Mouse (Mus musculus): Measurements from ENCODE around the gene Nat8. TPM values are rescaled to one million over a fixed set of nuclear protein-coding genes. Genes with fewer than 3 reads are reported as not detected.
"Not testable (repeated sequence)": the region's sequence is repeated elsewhere in the genome, so short reads cannot be mapped to it uniquely, and the experiment has no call there.

Gene Nat8
- polyA plus RNA-seq (2015; fragmentation: Nextera tagmentation; extraction: Ambion mirVana) = 2.6 and 4.3 TPM in 2 replicates

DNA sequence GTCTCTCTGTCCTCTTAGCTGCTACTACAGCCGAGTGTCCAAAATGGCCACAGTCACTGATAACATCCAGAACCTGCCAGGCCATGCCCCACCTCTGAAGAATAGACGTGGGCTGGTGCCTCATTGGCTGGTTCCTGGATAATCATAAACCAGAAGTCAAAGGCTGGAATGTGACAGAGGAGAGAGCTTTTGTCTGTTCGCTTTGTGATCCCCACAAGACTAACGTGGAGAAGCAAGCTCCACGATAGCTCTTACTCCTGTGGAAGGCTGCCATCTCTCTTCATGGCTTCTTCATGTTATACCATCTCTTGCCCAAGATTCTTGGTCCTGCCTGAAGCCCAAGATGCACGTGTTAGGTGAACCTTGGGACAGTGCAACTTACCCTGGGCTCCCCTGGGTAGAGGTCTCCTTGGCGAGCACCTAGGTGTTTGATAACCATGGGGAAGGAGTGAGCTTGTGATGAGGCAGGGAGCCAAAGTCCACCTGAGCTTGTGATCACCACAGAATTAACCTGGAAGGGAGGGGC is at the start of gene Nat8:
Gene Nat8 (minus strand): TSS at position 287 of the 526 bp plus-strand sequence.
- WGBS = 73% methylated on average over 7 of the region's 7 CpGs
- Histone ChIP-seq H3K4me3 (ENCODE audit: low read length) (no peak within 1 kb of the TSS), H3K9ac (replicated peaks; ENCODE audit: low read length) (no peak within 1 kb of the TSS), H3K4me2 (replicated peaks; ENCODE audit: low read depth, low read length) (no peak within 1 kb of the TSS), H3K27me3 (ENCODE audit: insufficient read depth, low read length) (no peaks in the 10 kb centered on the region), H3K9me3 (ENCODE audit: low read length) (no peaks in the 10 kb centered on the region), H3K36me3 (ENCODE audit: insufficient read depth, low read length) (no peaks in the 10 kb centered on the region), H3K4me1 (ENCODE audit: insufficient read depth, low read length) (no peaks in the 10 kb centered on the region), H3K27ac (ENCODE audit: low read length) (no peak within 1 kb of the TSS)
- ATAC-seq (ENCODE audit: low FRiP score, low TSS enrichment) = no peak

DNA sequence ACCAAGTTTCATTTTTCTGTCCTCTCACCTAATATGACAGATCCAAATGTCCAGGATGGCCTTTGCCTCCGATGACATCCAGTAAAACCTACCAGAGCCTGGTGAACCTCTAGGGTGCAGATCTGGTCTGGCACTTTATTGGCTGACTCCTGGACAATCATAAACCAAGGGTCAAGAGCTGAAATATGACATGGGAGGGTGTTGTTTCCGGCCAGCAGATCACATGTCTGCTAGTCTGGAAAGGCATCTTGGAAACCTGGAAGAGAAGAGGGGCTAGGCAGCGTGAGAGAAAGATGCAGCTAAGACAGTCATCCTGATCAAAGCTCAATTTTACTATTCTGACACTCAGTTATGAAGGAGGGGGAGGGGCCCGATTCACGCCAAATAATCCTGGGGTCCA is 37.1 kb upstream of the Nat8 start, which contains the start of gene Nat8f2:
Gene Nat8f2 (minus strand): TSS at position 153 of the 400 bp plus-strand sequence.
- not testable (repeated sequence) for H3K27me3 ChIP-seq (ENCODE audit: insufficient read depth, low read length); H3K4me1 ChIP-seq (ENCODE audit: insufficient read depth, low read length); H3K9me3 ChIP-seq (ENCODE audit: low read length); H3K27ac ChIP-seq (ENCODE audit: low read length); H3K9ac ChIP-seq (replicated peaks; ENCODE audit: low read length); H3K4me3 ChIP-seq (ENCODE audit: low read length); H3K36me3 ChIP-seq (ENCODE audit: insufficient read depth, low read length)
- 45% methylated on average over 5 of the region's 5 CpGs for WGBS
- H3K4me2 ChIP-seq (replicated peaks; ENCODE audit: low read depth, low read length) = peak within 1 kb of the TSS; percentile 23; the same call in 1 of the 2 replicates
- peak; percentile 23; the same call in 1 of the 2 replicates for ATAC-seq (ENCODE audit: low FRiP score, low TSS enrichment)

DNA sequence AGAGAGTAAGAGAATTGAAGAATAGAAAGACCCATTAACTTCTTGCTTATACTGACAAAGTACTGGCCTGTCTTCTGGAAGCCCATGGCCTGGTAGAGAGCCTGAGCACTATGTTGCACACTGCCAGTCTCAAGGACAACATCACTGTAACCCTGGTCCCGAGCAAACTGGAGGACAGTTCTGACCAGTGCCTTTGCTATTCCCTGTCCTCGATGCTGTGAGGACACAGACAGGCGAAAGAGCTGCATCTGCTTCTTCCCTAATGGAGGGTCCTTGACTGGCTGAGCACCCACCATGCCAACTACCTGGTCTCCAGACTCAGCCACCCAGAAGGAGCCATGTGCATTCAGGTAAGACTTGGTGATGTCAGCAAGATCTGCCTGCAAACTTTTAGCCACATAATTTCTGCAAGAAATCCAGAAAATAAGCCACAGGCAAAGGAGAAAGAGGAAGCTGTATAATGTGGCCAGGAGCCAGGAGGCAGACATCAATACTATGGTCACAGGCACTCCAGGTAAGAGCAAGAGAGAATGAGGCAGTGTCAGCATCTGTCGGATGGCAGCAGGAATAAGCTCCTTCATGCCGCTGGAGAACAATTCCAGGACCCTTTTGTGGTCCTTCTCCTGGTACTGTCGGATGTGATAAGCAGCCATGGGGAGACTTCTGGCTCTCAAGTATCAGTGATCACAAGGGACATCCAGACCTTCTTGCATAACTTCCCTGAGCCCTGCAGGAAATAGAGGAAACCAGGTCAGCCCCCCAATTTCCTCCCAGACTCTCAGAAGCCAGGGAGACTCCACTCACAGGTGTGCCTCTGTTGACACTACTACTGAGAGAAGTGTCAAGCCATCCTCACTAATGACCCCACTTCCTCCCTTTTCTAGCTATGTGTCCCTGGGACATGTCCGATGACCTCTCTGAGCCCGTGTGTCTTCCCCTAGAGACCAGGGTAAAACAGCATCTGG is 36.1 kb upstream of the Nat8 start:
- H3K9ac ChIP-seq (replicated peaks; ENCODE audit: low read length) = no peak overlapping the region
- peak; percentile 46; the same call in 1 of the 2 replicates for ATAC-seq (ENCODE audit: low FRiP score, low TSS enrichment)
- no peaks in the 10 kb centered on the region for H3K27me3 ChIP-seq (ENCODE audit: insufficient read depth, low read length)
- no peaks in the 10 kb centered on the region for H3K36me3 ChIP-seq (ENCODE audit: insufficient read depth, low read length)
- H3K9me3 ChIP-seq (ENCODE audit: low read length) = no peaks in the 10 kb centered on the region
- H3K27ac ChIP-seq (ENCODE audit: low read length) = no peak overlapping the region
- WGBS = 68% methylated on average over 8 of the region's 8 CpGs
- no peak overlapping the region for H3K4me3 ChIP-seq (ENCODE audit: low read length)
- peaks cover 8% of the 10 kb centered on the region; the same call in 1 of the 2 replicates for H3K4me1 ChIP-seq (ENCODE audit: insufficient read depth, low read length)
- peak overlapping the region; percentile 23; the same call in 1 of the 2 replicates for H3K4me2 ChIP-seq (replicated peaks; ENCODE audit: low read depth, low read length)

GRCm38 (mm10) chr6:85866995-85867394 is 35.1 kb upstream of the Nat8 start:
- H3K27ac ChIP-seq (ENCODE audit: low read length); H3K4me3 ChIP-seq (ENCODE audit: low read length); H3K4me1 ChIP-seq (ENCODE audit: insufficient read depth, low read length); H3K4me2 ChIP-seq (replicated peaks; ENCODE audit: low read depth, low read length); H3K27me3 ChIP-seq (ENCODE audit: insufficient read depth, low read length); ATAC-seq (ENCODE audit: low FRiP score, low TSS enrichment); H3K9me3 ChIP-seq (ENCODE audit: low read length); H3K9ac ChIP-seq (replicated peaks; ENCODE audit: low read length); H3K36me3 ChIP-seq (ENCODE audit: insufficient read depth, low read length): not testable (repeated sequence)
- 80% methylated on average over 1 of the region's 1 CpGs for WGBS

GRCm38 (mm10) chr6:85866166-85866565 is 34.3 kb upstream of the Nat8 start:
- not testable (repeated sequence) for H3K9ac ChIP-seq (replicated peaks; ENCODE audit: low read length); H3K4me3 ChIP-seq (ENCODE audit: low read length); ATAC-seq (ENCODE audit: low FRiP score, low TSS enrichment); H3K9me3 ChIP-seq (ENCODE audit: low read length); H3K4me1 ChIP-seq (ENCODE audit: insufficient read depth, low read length); H3K36me3 ChIP-seq (ENCODE audit: insufficient read depth, low read length); H3K27ac ChIP-seq (ENCODE audit: low read length); H3K4me2 ChIP-seq (replicated peaks; ENCODE audit: low read depth, low read length); H3K27me3 ChIP-seq (ENCODE audit: insufficient read depth, low read length)
- WGBS = 88% methylated on average over 3 of the region's 3 CpGs

- H3K27ac ChIP-seq (ENCODE audit: low read length); H3K27me3 ChIP-seq (ENCODE audit: insufficient read depth, low read length); ATAC-seq (ENCODE audit: low FRiP score, low TSS enrichment); H3K36me3 ChIP-seq (ENCODE audit: insufficient read depth, low read length); H3K4me1 ChIP-seq (ENCODE audit: insufficient read depth, low read length); H3K4me3 ChIP-seq (ENCODE audit: low read length); H3K9ac ChIP-seq (replicated peaks; ENCODE audit: low read length); H3K4me2 ChIP-seq (replicated peaks; ENCODE audit: low read depth, low read length); H3K9me3 ChIP-seq (ENCODE audit: low read length): not testable (repeated sequence)
- 81% methylated on average over 5 of the region's 7 CpGs for WGBS
These were observed 33.2 kb upstream of the Nat8 start for GRCm38 (mm10) chr6:85864900-85865639.

GRCm38 (mm10) chr6:85863840-85864239 is 32.0 kb upstream of the Nat8 start:
- H3K4me1 ChIP-seq (ENCODE audit: insufficient read depth, low read length) = peaks cover 6% of the 10 kb centered on the region; the same call in 1 of the 2 replicates
- no peaks in the 10 kb centered on the region for H3K36me3 ChIP-seq (ENCODE audit: insufficient read depth, low read length)
- no peaks in the 10 kb centered on the region for H3K27me3 ChIP-seq (ENCODE audit: insufficient read depth, low read length)
- no peak overlapping the region for H3K27ac ChIP-seq (ENCODE audit: low read length)
- no peak for ATAC-seq (ENCODE audit: low FRiP score, low TSS enrichment)
- 79% methylated on average over 2 of the region's 2 CpGs for WGBS
- H3K9me3 ChIP-seq (ENCODE audit: low read length) = no peaks in the 10 kb centered on the region
- no peak overlapping the region for H3K9ac ChIP-seq (replicated peaks; ENCODE audit: low read length)
- H3K4me2 ChIP-seq (replicated peaks; ENCODE audit: low read depth, low read length) = no peak overlapping the region
- H3K4me3 ChIP-seq (ENCODE audit: low read length) = no peak overlapping the region

DNA sequence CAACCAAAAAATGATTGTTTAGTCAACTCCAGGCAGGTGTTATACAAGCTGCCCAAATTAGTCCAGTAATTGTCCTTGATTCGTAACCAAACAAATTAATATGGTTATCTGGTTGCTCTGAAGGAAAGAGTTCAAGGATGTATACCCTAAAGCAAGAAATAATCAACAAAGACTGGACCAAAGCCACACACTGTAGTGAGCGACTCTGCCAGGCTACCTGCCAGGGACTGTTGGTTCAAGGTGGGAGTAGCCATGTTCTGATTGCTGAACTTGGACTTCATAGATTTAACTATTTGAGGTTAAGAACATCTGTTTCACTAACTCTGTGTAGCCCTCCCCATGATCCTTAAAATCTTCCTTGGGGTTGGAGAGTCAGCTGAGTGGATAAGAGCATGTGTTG is 31.3 kb upstream of the Nat8 start:
- Histone ChIP-seq H3K9ac (replicated peaks; ENCODE audit: low read length) (no peak overlapping the region), H3K4me3 (ENCODE audit: low read length) (no peak overlapping the region), H3K27me3 (ENCODE audit: insufficient read depth, low read length) (no peaks in the 10 kb centered on the region), H3K27ac (ENCODE audit: low read length) (no peak overlapping the region), H3K4me1 (ENCODE audit: insufficient read depth, low read length) (no peaks in the 10 kb centered on the region), H3K4me2 (replicated peaks; ENCODE audit: low read depth, low read length) (no peak overlapping the region), H3K36me3 (ENCODE audit: insufficient read depth, low read length) (no peaks in the 10 kb centered on the region), H3K9me3 (ENCODE audit: low read length) (no peaks in the 10 kb centered on the region)
- no peak for ATAC-seq (ENCODE audit: low FRiP score, low TSS enrichment)
- 89% methylated on average over 2 of the region's 2 CpGs for WGBS

GRCm38 (mm10) chr6:85862565-85862964 is 30.7 kb upstream of the Nat8 start:
- Histone ChIP-seq H3K9me3 (ENCODE audit: low read length) (no peaks in the 10 kb centered on the region), H3K27ac (ENCODE audit: low read length) (no peak overlapping the region), H3K9ac (replicated peaks; ENCODE audit: low read length) (no peak overlapping the region), H3K4me1 (ENCODE audit: insufficient read depth, low read length) (no peaks in the 10 kb centered on the region), H3K4me2 (replicated peaks; ENCODE audit: low read depth, low read length) (no peak overlapping the region), H3K4me3 (ENCODE audit: low read length) (no peak overlapping the region), H3K27me3 (ENCODE audit: insufficient read depth, low read length) (no peaks in the 10 kb centered on the region), H3K36me3 (ENCODE audit: insufficient read depth, low read length) (no peaks in the 10 kb centered on the region)
- ATAC-seq (ENCODE audit: low FRiP score, low TSS enrichment) = no peak
- 83% methylated on average over 3 of the region's 3 CpGs for WGBS
